Mouse (Mus musculus): ENCODE data around the gene Trim69.

The Trim69 gene

DNA sequence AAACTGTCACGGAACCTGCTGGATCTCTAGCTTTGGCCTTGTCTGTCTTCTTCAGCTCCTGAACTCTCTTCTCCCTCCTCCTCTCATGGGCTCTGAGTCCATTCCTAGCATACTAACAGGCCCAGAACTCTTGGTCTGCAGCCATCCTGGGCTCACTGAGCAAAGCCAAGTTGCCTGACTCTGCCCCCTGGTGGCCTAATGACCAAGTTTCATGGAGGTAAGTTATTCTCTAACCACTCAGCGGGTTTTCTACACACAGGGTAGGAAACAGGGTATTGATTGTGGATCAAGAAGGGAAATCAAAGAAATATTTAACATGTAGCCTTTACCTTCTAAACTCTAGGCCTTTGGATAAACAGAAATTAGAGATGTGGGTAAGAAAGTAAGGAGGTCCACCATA lies at the start of gene Trim69:
Gene Trim69 (plus strand): TSS at position 21 of the 400 bp plus-strand sequence.
- peak; percentile 88 to 93 for DNase-seq

DNA sequence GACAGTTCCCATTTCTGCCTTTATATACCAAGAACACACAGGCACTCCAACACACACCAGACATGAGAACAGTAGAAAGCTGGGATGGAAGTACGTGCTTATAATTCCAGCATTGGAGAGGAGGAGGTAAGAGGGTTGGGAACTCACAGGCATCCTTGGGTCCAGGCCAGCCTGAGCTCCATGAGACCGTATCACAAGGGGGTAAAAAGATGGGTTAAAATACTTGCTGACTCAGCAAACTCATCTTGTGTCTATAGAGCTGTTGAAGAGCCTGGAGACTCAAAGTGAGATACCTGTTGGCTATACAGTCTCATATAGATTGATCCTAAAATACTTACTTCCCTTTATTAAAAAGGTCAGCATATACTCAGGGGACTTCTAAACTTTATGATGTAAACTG lies 43.6 kb upstream of the Trim69 start:
- peak in 1 of 2 experiments; percentile 8 for DNase-seq

DNA sequence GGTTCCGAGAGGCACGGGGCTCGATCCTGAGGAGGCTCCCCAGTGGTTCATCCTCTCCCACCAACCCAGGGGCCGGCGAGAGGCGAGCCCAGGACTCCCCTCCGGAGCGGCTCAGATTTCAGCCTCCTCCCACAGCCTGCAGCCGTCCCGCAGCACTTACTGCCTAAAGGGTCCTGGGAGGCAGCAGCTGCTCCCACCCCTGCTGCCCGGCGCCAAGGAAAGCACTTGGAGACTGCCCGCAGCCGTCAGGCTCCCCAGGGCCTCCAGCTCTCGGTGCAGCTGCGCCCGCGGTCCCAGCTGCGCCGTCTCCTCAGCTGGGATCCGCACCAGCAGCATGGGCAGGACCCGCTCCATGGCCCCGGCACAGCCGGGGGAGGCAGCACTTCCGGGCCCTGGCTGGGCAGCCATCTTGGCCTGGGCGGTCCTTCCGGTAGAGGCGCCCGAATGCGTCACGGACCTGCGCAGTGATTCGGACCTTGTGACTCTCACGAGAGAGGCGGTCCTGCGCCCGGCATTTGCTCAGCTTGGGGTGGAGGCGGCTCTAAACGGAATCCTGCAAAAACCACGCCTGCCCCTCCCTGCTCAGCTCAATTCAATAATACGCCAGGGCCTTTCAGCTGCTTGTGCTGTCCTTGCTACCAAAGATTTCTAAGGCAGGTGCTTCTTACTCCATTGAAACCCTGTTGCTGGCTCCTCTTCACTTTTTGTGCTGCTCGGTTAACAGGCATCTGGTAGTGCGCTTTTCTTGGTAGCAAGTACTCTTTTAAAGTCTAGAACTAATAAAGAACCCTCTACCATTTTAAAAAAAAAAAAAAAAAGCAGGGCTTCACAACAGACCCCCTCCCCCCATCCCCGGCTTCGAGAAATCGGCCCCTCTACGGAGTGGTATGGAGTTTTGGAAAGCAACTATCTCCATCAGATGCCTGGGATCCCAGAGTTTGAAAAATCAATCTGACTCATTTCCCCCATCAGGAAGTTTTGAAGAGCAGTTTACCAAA lies 42.2 kb upstream of the Trim69 start, which contains the start of gene Spg11:
Gene Spg11 (minus strand): TSS at position 426 of the 998 bp plus-strand sequence.
- DNase-seq = peak; percentile 97 to 98

DNA sequence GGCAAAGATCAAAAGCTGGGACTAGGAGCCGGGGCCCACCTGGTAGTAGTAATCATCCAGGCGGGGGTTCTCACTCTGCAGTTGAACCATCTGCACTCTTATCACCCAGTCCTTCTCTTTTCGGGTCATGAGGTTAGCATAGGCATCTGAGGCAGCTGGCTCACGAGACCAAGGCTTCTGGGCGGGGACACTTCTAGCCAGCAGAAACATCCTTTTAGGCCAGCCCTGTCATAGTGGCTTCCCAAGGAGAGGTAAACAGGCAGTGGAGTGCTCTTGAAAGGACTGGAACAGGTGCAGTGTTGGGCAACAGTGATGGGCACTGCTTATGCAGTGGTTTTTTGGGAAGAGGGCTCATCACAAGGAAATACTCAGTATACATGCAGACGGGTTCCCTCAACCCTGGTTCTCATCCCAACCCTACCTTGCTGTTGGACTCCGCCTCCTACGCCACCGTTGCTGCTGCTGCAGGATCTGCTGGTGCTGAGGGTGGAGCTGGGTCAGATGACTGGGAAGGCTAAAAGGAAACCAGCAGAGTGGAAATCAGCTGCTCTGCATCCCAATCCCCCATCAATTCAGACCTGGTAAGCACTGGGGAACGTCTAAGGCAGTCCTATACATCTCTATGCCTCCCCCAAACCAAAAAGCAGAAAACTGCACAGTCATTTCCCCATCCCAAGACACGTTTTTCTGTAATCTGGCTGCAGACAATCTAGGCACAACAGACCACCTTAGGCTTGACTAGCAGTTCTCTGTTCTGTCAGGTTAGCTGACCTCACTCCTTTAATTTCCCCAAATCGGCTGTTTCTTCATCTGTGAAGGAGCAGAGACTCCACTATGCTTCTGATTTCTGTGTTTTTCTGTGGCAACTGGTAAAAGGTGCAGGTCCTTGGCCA lies 34.6 kb upstream of the Trim69 start:
- no peak for DNase-seq

DNA sequence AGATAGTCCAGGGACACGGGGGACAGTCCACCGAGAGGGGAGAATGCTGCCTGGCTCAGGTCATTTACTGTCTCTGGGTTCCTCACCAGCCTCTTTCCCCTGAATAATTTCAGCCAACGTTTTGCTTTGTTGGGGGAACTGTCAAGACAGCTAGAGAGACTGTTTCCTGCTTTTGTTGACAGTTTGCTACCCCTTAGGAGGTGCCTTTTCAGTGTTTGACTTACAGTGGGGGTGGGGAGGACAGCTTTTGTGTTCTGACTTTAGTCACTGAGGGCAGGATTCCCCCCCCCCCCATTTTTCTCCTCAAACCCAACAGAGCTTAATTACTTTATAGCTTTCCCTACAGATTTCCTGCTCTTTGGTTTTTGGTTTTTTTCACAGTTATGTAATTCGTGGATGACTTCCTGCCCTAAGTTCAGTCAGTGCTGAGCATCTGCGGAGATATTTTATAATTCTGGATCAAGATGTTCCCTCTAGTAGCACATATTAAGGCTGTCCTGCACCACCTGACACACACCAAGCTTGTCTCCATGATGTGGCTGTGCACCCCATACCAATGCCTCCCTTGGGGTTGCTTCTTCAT lies 33.6 kb upstream of the Trim69 start:
- DNase-seq = no peak

DNA sequence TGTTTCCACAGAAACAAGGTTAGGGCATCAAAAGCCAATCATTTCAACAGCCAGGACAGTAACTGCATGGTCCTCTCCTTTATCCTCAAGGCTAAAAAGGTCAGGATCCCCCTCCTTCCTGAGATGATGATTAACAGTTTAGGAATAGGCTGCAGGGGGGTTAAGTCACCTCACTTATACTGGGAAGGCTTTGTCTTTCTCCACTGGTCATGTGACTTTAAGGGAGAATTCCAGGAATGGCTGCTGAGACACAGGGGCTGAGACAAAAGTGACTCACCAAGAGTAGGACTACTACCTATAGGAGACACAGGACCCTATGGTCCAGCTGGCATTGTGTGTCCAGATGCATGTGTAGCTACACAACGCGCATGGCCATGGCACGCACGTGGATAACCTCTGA lies 32.9 kb upstream of the Trim69 start:
- no peak for DNase-seq

DNA sequence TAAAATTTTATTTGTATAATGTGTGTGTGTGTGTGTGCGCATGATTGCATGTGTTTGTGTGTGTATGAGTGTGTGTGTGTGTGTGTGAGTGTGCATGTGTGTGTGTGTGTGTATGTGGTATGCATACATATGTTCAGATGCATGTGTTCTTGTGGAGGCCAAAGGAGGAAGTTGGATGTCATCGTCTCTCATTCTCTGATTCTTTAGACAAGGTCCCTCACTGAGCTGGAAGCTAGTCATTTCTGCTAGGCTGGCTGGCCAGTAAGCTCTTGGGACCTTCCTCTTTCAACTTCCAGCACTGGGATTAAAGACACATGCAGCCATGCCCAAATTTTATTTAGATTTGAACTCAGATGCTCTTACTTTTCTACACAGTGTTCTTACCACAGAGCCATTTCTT lies 28.4 kb upstream of the Trim69 start:
- DNase-seq = no peak

DNA sequence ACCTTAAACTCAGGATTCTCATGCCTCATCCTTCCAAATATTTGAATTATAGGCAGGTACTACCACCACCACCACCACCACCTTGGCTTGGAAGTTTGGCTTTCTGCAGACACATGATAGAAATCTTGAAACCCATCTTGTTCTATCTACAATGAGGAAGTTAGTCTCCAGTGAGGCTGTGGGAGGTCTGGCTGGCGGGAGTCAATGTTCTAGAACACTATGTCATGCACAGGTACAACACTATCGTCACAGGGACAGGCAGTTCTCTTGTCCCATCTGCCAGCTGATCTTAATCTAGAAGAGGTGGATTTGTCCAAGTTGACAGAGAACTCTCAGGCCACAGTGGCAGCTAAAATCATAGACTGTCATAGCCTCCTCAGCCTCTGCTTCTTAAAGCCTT lies 27.9 kb upstream of the Trim69 start:
- DNase-seq = no peak

DNA sequence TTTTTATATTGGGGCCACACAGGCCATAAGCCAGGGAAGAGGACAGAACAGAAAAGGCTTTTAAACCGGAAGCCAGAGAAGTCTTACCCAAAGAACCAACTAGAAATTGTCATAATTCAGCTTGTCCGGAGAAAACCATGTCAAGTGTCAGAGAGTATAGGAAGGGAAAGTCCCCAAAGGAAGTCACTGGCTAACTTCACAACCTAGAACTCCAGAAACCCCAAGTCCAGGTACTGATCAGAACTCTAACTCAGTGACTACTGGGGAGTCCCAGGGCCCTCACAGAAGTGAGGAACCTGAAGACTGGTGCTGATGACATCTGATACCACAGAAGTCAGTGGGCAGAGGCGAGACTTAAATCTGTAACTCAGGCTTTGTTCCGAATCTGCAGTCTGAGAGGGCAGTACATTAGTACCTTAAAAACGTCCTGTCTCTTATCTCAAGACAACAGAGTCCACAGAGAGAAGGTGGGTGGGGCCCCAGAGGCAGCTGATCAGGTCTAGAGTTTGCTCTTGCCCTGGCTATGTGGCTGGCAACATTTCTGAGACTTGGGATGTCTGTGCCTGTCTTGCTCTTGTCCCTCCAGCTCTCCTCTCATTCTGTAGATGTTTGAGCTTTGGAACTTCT lies 22.5 kb upstream of the Trim69 start:
- no peak for DNase-seq

DNA sequence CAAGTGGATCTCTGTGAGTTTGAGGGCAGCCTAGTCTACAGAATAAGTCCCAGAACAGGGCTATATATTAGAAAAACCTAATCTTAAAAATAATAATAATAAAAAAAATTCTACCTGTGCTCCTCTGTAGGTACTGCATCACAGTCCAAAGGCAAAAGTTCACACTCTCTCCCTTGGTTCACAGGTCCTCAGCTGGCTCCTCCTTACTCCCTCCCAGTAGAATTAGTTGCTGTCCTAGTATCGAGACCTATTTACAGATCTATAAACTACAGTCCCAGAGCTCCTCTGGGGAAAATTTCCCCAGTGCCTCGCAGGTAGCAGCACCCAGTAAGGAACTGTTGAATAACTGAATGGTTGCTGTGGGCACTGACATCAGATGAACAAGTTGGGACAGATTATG lies 19.7 kb upstream of the Trim69 start:
- DNase-seq = no peak

DNA sequence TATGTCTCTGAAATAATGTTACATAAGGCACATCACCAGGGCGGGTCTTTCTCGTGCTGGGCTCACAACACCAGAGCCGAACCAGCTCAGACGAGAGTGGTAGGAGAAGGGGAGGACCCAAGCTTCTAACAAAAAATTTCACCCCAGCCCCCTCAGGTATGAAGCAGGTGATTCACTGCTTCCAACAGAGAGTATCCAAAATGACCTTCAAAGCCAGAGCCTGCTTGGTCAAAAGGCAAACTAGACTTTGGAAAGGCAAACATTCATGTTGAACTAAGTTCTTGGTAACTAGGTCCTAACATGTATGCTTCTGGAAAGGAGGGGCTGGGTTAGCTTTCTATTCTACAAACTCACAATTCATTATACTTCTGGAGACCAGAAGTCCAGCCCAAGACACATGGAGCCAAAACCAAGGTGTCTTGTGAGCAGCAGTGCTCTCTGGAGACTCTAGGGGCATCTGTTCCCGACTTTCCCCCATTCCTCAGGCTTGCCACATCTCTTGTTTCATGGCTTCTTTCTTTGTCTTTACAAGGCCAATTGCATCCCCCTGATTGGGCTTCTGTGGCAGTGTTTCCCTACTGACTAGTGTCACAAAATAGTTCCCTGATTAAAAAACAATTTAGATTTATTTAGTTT lies 19.1 kb upstream of the Trim69 start:
- DNase-seq = no peak

DNA sequence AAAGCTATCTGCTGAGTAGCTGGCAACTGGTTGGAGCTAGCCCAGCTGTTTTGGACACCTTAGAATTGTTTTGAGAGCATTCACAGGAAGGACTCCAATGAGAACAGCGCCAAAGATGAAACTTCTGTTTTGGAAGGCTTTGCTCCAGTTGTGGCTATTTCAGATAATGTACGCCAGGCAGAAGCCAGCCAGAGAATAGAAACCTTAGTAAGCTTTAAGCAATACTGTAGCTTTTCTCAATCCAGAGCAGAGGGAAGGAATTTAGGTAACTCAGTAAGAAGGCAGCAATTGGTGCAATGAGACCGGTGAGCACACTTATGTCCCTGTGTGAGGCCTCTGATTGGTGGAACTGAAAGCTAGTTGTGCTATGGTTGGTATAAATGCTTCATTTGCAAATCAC lies 17.4 kb upstream of the Trim69 start:
- DNase-seq = no peak

DNA sequence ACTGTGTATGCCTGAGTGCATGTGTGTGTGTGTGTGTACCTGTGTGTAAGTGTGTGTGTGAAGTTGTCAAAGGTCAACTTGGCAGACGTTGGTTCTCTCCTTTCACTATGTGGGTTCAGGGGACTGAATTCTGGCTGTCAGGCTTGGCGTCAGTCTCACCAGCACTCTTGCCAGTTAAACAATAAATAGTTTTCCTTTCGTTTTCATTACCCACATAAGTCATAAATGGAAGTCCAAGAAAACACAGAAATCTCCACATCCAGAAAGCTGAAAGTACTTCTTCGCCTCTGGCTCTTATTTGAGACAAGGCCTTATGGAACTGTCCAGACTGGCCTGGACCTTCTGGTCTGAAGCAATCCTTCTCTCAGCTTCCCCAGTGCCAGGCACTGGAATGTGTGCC lies 14.7 kb upstream of the Trim69 start:
- DNase-seq = no peak

DNA sequence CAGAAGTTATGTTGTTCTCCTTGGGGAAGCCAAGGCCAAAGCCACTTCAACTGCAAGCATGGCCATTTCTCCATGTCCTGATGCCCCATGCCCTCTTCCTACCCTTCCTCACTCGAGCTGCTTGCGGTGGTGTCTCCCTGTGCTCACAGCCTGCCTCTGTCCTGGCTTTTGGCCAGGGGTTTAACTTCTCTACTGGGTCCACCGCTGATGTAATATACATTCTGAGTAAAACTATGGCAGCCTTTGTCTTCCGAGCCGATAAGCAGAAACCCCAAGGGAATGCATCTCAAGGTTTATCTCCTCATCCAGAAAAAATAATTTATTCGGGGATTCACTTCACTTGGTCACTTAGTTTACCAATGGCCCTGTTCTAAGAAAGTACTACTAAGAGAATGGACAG lies 13.8 kb upstream of the Trim69 start:
- peak in 1 of 2 experiments; percentile 10 for DNase-seq

DNA sequence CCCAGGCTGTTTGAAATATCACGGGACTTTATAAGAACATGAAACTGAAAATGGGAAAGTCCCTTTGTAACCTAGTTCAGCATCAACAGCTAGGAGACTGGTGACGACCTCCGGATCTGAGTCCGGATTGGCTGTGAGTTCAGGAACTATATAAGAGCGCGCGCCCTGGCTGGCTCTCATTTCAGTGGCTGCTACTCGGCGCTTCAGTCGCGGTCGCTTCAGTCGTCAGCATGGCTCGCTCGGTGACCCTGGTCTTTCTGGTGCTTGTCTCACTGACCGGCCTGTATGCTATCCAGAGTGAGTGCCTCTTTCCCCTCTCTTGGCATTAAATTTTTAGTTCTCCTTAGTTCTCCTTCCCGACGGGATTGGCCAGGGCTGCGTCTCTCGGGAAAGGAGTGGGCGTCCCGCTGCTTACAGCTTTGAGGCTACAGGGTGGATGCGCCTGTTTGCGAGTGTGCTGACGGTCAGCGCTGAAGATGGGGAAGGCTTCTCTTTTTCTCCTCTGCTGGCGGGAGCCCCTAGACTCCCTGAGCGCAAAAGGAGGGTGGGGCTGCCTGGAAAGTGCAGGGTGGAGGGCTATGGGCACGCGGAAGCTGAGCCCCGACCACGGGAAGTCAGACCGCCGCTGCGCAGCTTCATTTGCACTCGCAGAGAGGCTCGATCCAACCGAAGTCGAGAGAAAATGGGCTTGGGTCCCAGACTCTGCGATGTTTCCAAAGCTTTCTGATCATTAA lies 12.8 kb upstream of the Trim69 start, which contains the start of gene B2m:
Gene B2m (plus strand): TSS at position 179 of the 734 bp plus-strand sequence.
- peak; percentile 95 for DNase-seq

DNA sequence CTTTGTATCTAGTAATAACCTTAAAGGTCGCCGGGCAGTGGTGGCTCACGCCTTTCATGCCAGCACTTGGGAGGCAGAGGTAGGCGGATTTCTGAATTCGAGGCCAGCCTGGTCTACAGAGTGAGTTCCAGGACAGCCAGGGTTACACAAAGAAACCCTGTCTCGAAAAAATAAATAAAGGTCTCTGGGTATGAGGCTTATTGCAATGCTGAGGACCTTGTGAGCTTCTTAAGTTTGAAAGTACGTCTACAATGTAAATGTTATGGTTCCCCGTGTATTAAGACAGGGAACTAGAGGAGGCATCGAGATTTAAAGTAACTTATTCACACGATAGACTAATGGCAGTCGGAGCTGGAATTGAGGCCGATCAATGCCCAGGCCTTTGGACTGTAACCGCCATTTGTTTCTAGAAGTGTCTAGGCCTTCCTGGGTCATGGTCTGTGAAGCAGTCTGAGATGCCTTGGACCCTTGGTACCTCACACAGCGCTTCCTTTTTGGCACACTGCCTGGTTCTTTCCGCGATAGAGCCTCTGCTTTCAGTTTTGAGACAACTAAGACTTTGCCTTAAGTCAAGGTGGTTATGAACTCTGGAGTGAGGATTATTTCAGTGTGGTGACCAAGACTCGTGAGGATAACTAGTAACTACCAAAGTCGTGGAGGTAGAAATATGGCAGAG lies 12.1 kb upstream of the Trim69 start:
- DNase-seq = peak; percentile 16 to 33

DNA sequence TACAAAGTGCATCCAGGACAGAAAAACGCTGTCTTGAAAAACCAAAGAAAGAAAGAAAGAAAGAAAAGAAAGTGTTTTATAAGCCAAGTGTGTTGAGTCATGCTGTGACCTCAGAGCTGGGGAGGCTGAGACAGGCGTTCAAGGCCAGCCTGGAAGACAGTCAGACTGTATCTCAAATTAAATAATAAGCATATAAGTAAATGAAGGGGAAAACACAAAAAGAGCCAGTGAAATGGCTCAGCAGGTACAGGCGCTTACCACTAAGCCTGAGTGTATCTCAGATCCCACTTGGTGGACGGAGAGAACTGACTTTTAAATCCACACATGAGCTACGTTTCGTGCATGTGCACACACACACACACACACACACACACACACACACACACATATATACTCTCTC lies 11.2 kb upstream of the Trim69 start:
- no peak for DNase-seq

DNA sequence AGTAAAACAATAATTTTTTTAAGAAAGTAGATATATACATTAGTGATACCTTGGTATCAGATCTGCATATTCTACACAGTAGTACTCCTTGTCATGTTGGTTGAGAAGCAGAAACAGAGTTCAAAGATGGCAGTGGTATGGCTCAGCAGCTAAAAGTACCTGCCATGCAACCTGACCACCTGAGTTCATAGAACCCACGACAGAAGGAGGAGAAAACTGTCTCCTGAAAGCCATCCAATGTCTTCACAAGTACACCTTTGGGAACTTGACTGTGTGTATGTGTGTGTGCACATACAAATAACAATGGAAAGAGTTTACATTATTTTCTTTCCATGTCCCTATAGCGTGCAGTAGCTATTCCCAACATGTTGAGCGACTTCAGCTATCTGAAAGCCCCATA lies 10.8 kb upstream of the Trim69 start:
- no peak for DNase-seq

DNA sequence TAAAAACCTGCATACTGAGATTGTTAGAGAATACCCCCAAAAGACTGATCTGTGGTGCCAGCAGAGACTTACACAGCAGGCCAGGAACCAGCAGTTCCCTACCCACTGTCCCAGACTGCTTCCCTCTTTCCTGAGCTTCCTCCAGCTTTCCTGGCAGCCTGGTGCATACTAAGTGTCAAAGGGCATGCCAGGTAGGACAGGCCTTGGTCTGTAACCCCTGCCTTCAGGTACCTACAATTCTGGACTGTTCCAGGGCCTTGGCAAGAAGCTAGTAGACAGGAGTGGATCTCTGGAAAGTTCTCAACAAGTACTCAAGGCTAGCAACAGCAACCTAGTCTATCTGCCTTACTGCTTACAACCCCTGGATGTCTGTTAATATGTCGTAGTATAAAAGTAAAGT lies 9.3 kb upstream of the Trim69 start:
- no peak for DNase-seq

DNA sequence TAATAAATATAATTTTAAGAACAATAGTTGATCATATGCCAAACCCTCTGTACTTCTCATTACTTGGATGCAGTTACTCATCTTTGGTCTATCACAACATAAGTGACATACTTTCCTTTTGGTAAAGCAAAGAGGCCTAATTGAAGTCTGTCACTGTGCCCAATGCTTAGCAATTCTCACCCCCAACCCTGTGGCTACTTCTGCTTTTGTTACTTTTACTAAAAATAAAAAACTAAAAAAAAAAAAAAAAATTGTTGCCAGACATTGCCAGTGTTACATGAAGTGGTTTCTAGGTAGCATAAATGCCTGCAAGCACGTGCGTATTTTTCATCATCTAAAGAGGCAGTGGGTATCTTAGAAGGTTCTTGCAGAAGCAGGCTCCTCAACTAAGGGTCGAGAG lies 7.7 kb upstream of the Trim69 start:
- no peak for DNase-seq
